Mouse (Mus musculus): ENCODE measurements at regions not wholly inside any gene's neighbourhood (a gene's known extent, or its start where the extent isn't known, plus 50 kb on each side); places are given as distances from the start of the nearest gene placed in this dataset.

GRCm38 (mm10) chr7:73192839-73193238, 182.5 kb upstream of the Rgma start:
- Histone ChIP-seq H3K4me3 (ENCODE audit: insufficient read depth, poor library complexity, severe bottlenecking) (no peak overlapping the region), H3K27me3 (ENCODE audit: control insufficient read depth, insufficient read depth, insufficient read length) (no peaks in the 10 kb centered on the region), H3K79me3 (ENCODE audit: low read depth) (no peaks in the 10 kb centered on the region), H3K36me3 (ENCODE audit: control insufficient read depth, insufficient read depth) (no peaks in the 10 kb centered on the region), H3K79me2 (ENCODE audit: control insufficient read depth, insufficient read depth) (no peaks in the 10 kb centered on the region), H3ac (ENCODE audit: control insufficient read depth, insufficient read length, low read depth) (no peak overlapping the region)
- TF ChIP-seq USF1 (IDR thresholded peaks at IDR 0.05; ENCODE audit: low read depth), result no peak

GRCm38 (mm10) chr7:73195306-73195705, 180.0 kb upstream of the Rgma start:
- TF ChIP-seq FOSL1 (IDR thresholded peaks at IDR 0.05; ENCODE audit: insufficient read depth, low read length, poor library complexity, severe bottlenecking) (no peak), MAX (IDR thresholded peaks at IDR 0.05) (no peak), MYOD1 (IDR thresholded peaks at IDR 0.05; ENCODE audit: control insufficient read depth, insufficient read length, low read depth) (no peak), USF1 (IDR thresholded peaks at IDR 0.05; ENCODE audit: low read depth) (no peak), CTCF (IDR thresholded peaks at IDR 0.05; ENCODE audit: control insufficient read depth, insufficient read depth, insufficient read length) (no peak), MYOG (IDR thresholded peaks at IDR 0.05; ENCODE audit: control insufficient read depth, extremely low read depth, insufficient read length) (no peak), CEBPB (IDR thresholded peaks at IDR 0.05; ENCODE audit: low read depth) (no peak)
- no peaks in the 10 kb centered on the region for H3K79me3 ChIP-seq (ENCODE audit: low read depth)
- H3K36me3 ChIP-seq (ENCODE audit: control insufficient read depth, insufficient read depth), result no peaks in the 10 kb centered on the region
- no peaks in the 10 kb centered on the region for H3K27me3 ChIP-seq (ENCODE audit: control insufficient read depth, insufficient read depth, insufficient read length)
- H3K4me3 ChIP-seq (ENCODE audit: insufficient read depth, poor library complexity, severe bottlenecking), result no peak overlapping the region
- no peak overlapping the region for H3ac ChIP-seq (ENCODE audit: control insufficient read depth, insufficient read length, low read depth)
- no peaks in the 10 kb centered on the region for H3K79me2 ChIP-seq (ENCODE audit: control insufficient read depth, insufficient read depth)

- no peak overlapping the region for H3K4me3 ChIP-seq (ENCODE audit: insufficient read depth, poor library complexity, severe bottlenecking)
- no peaks in the 10 kb centered on the region for H3K79me2 ChIP-seq (ENCODE audit: control insufficient read depth, insufficient read depth)
- H3ac ChIP-seq (ENCODE audit: control insufficient read depth, insufficient read length, low read depth), result no peak overlapping the region
- H3K27me3 ChIP-seq (ENCODE audit: control insufficient read depth, insufficient read depth, insufficient read length), result no peaks in the 10 kb centered on the region
- no peaks in the 10 kb centered on the region for H3K36me3 ChIP-seq (ENCODE audit: control insufficient read depth, insufficient read depth)
- TF ChIP-seq CTCF (IDR thresholded peaks at IDR 0.05; ENCODE audit: control insufficient read depth, insufficient read depth, insufficient read length) (no peak), MYOG (IDR thresholded peaks at IDR 0.05; ENCODE audit: control insufficient read depth, extremely low read depth, insufficient read length) (no peak), MAX (IDR thresholded peaks at IDR 0.05) (no peak), MYOD1 (IDR thresholded peaks at IDR 0.05; ENCODE audit: control insufficient read depth, insufficient read length, low read depth) (no peak), CEBPB (IDR thresholded peaks at IDR 0.05; ENCODE audit: low read depth) (no peak), USF1 (IDR thresholded peaks at IDR 0.05; ENCODE audit: low read depth) (no peak), FOSL1 (IDR thresholded peaks at IDR 0.05; ENCODE audit: insufficient read depth, low read length, poor library complexity, severe bottlenecking) (no peak)
- H3K79me3 ChIP-seq (ENCODE audit: low read depth), result no peaks in the 10 kb centered on the region
These were observed 178.3 kb upstream of the Rgma start for GRCm38 (mm10) chr7:73196851-73197531.

- no peaks in the 10 kb centered on the region for H3K79me3 ChIP-seq (ENCODE audit: low read depth)
- H3K36me3 ChIP-seq (ENCODE audit: control insufficient read depth, insufficient read depth), result no peaks in the 10 kb centered on the region
- TF ChIP-seq CEBPB (IDR thresholded peaks at IDR 0.05; ENCODE audit: low read depth) (no peak), MAX (IDR thresholded peaks at IDR 0.05) (no peak), USF1 (IDR thresholded peaks at IDR 0.05; ENCODE audit: low read depth) (no peak), CTCF (IDR thresholded peaks at IDR 0.05; ENCODE audit: control insufficient read depth, insufficient read depth, insufficient read length) (no peak), FOSL1 (IDR thresholded peaks at IDR 0.05; ENCODE audit: insufficient read depth, low read length, poor library complexity, severe bottlenecking) (no peak), MYOG (IDR thresholded peaks at IDR 0.05; ENCODE audit: control insufficient read depth, extremely low read depth, insufficient read length) (no peak), MYOD1 (IDR thresholded peaks at IDR 0.05; ENCODE audit: control insufficient read depth, insufficient read length, low read depth) (no peak)
- no peaks in the 10 kb centered on the region for H3K27me3 ChIP-seq (ENCODE audit: control insufficient read depth, insufficient read depth, insufficient read length)
- no peak overlapping the region for H3ac ChIP-seq (ENCODE audit: control insufficient read depth, insufficient read length, low read depth)
- H3K79me2 ChIP-seq (ENCODE audit: control insufficient read depth, insufficient read depth), result no peaks in the 10 kb centered on the region
- no peak overlapping the region for H3K4me3 ChIP-seq (ENCODE audit: insufficient read depth, poor library complexity, severe bottlenecking)
These were observed 177.2 kb upstream of the Rgma start for GRCm38 (mm10) chr7:73198069-73198468.

- no peaks in the 10 kb centered on the region for H3K79me3 ChIP-seq (ENCODE audit: low read depth)
- no peaks in the 10 kb centered on the region for H3K79me2 ChIP-seq (ENCODE audit: control insufficient read depth, insufficient read depth)
- no peaks in the 10 kb centered on the region for H3K27me3 ChIP-seq (ENCODE audit: control insufficient read depth, insufficient read depth, insufficient read length)
- no peak for TF ChIP-seq FOSL1 (IDR thresholded peaks at IDR 0.05; ENCODE audit: insufficient read depth, low read length, poor library complexity, severe bottlenecking)
- TF ChIP-seq USF1 (IDR thresholded peaks at IDR 0.05; ENCODE audit: low read depth), result no peak
- TF ChIP-seq CEBPB (IDR thresholded peaks at IDR 0.05; ENCODE audit: low read depth), result no peak
- TF ChIP-seq CTCF (IDR thresholded peaks at IDR 0.05; ENCODE audit: control insufficient read depth, insufficient read depth, insufficient read length), result no peak
- no peak for TF ChIP-seq MYOG (IDR thresholded peaks at IDR 0.05; ENCODE audit: control insufficient read depth, extremely low read depth, insufficient read length)
- no peak for TF ChIP-seq MAX (IDR thresholded peaks at IDR 0.05)
- no peak for TF ChIP-seq MYOD1 (IDR thresholded peaks at IDR 0.05; ENCODE audit: control insufficient read depth, insufficient read length, low read depth)
- no peak overlapping the region for H3K4me3 ChIP-seq (ENCODE audit: insufficient read depth, poor library complexity, severe bottlenecking)
- no peaks in the 10 kb centered on the region for H3K36me3 ChIP-seq (ENCODE audit: control insufficient read depth, insufficient read depth)
- no peak overlapping the region for H3ac ChIP-seq (ENCODE audit: control insufficient read depth, insufficient read length, low read depth)
These were observed 175.3 kb upstream of the Rgma start for GRCm38 (mm10) chr7:73199967-73200366.

- Histone ChIP-seq H3K36me3 (ENCODE audit: control insufficient read depth, insufficient read depth) (no peaks in the 10 kb centered on the region), H3ac (ENCODE audit: control insufficient read depth, insufficient read length, low read depth) (no peak overlapping the region), H3K4me3 (ENCODE audit: insufficient read depth, poor library complexity, severe bottlenecking) (no peak overlapping the region), H3K27me3 (ENCODE audit: control insufficient read depth, insufficient read depth, insufficient read length) (no peaks in the 10 kb centered on the region), H3K79me2 (ENCODE audit: control insufficient read depth, insufficient read depth) (no peaks in the 10 kb centered on the region), H3K79me3 (ENCODE audit: low read depth) (no peaks in the 10 kb centered on the region)
- TF ChIP-seq MYOG (IDR thresholded peaks at IDR 0.05; ENCODE audit: control insufficient read depth, extremely low read depth, insufficient read length) (no peak), CEBPB (IDR thresholded peaks at IDR 0.05; ENCODE audit: low read depth) (no peak), MYOD1 (IDR thresholded peaks at IDR 0.05; ENCODE audit: control insufficient read depth, insufficient read length, low read depth) (no peak), USF1 (IDR thresholded peaks at IDR 0.05; ENCODE audit: low read depth) (no peak)
These were observed 174.0 kb upstream of the Rgma start for GRCm38 (mm10) chr7:73201330-73201729.
